In genomic region chr15:82211911-82212751, GRCm38 (mm10) we compare ENCODE assay signal across 8 mouse cellular contexts. TPM values are rescaled to one million over a fixed set of nuclear protein-coding genes. Genes with fewer than 3 reads are reported as not detected.
DNase-seq lines count a peak whose midpoint lies in the region; ATAC-seq and TF ChIP-seq lines count a peak whose summit lies in the region.

No protein-coding gene starts in this region.

- TF ChIP-seq CTCF in liver, adult 2 months (IDR thresholded peaks at IDR 0.05; ENCODE audit: low read depth, low read length), result no peak
- TF ChIP-seq CTCF in olfactory bulb, adult 2 months (IDR thresholded peaks at IDR 0.05; ENCODE audit: insufficient read depth, low read depth, low read length), result no peak

- TF ChIP-seq POLR2A in liver, adult 2 months (IDR thresholded peaks at IDR 0.05; ENCODE audit: extremely low read depth, insufficient read depth, low read length), result no peak
- TF ChIP-seq POLR2A in olfactory bulb, adult 2 months (IDR thresholded peaks at IDR 0.05; ENCODE audit: insufficient read depth, low read depth, low read length), result peak; percentile 43

- H3K36me3 ChIP-seq in liver, adult 2 months (ENCODE audit: control insufficient read depth, insufficient read depth, low read length), result no peaks in the 10 kb centered on the region
- peaks cover under 1% of the 10 kb centered on the region; the same call in 1 of the 2 replicates for H3K36me3 ChIP-seq in forebrain, embryonic 13.5 days (ENCODE audit: poor library complexity, severe bottlenecking)
- H3K36me3 ChIP-seq in limb, embryonic 12.5 days, result 0 out of 2 replicates have a peak, but pooled peaks cover 3% of the 10 kb centered on the region

- DNase-seq in liver, adult 2 months (ENCODE audit: extremely low read depth, low read depth, low spot score), result no peak
- DNase-seq in liver, result no peak
- no peak for DNase-seq in layer of hippocampus, postnatal 25 days (ENCODE audit: extremely low spot score in 1 of 2, low spot score in 1 of 2)
- no peak for DNase-seq in spleen, postnatal 14 days (ENCODE audit: low spot score in 2 of 2)

- H3K9me3 ChIP-seq in forebrain, embryonic 13.5 days (replicated peaks), result no peaks in the 10 kb centered on the region
- no peaks in the 10 kb centered on the region for H3K9me3 ChIP-seq in limb, embryonic 12.5 days

- H3K27me3 ChIP-seq in liver, adult 2 months (ENCODE audit: control insufficient read depth, insufficient read depth, low read length), result peaks cover 33% of the 10 kb centered on the region
- H3K27me3 ChIP-seq in forebrain, embryonic 13.5 days, result peaks cover 95% of the 10 kb centered on the region
- peaks cover 100% of the 10 kb centered on the region for H3K27me3 ChIP-seq in limb, embryonic 12.5 days

- peak; percentile 37; the same call in 1 of the 2 replicates for ATAC-seq in cerebellum, adult (ENCODE audit: insufficient number of reproducible peaks, low FRiP score, low TSS enrichment)
- peak; percentile 44 for ATAC-seq in forebrain, embryonic 13.5 days
- ATAC-seq in limb, embryonic 12.5 days (ENCODE audit: insufficient number of reproducible peaks, insufficient read depth, low FRiP score, low TSS enrichment, low read depth), result peak; percentile 8; the same call in 1 of the 2 replicates

- peak overlapping the region; percentile 31; the same call in 1 of the 2 replicates for H3K4me3 ChIP-seq in liver, adult 2 months (ENCODE audit: insufficient read depth, low read depth, low read length)
- peak overlapping the region; percentile 44 for H3K4me3 ChIP-seq in forebrain, embryonic 13.5 days
- peak overlapping the region; percentile 50 for H3K4me3 ChIP-seq in limb, embryonic 12.5 days (replicated peaks)
- peak overlapping the region; percentile 91 for H3K4me3 ChIP-seq in olfactory bulb, adult 2 months (ENCODE audit: insufficient read depth, low read depth, low read length)

- H3K4me1 ChIP-seq in liver, adult 2 months (ENCODE audit: control insufficient read depth, insufficient read depth, low read length), result peaks cover under 1% of the 10 kb centered on the region; the same call in 1 of the 2 replicates
- peaks cover 43% of the 10 kb centered on the region for H3K4me1 ChIP-seq in forebrain, embryonic 13.5 days
- peaks cover 36% of the 10 kb centered on the region for H3K4me1 ChIP-seq in limb, embryonic 12.5 days (replicated peaks)
- peaks cover 52% of the 10 kb centered on the region for H3K4me1 ChIP-seq in olfactory bulb, adult 2 months (ENCODE audit: control insufficient read depth, insufficient read depth, low read length)

- WGBS in liver, adult 2 months, result 1% methylated on average over 111 of the region's 112 CpGs
- under 1% methylated on average over 108 of the region's 112 CpGs for WGBS in forebrain, embryonic 13.5 days
- WGBS in limb, embryonic 12.5 days, result under 1% methylated on average over 112 of the region's 112 CpGs
- WGBS in olfactory bulb, adult 2 months, result under 1% methylated on average over 111 of the region's 112 CpGs

- H3K9ac ChIP-seq in liver, adult 2 months (ENCODE audit: low read depth, low read length), result peak overlapping the region; percentile 17; the same call in 1 of the 2 replicates
- H3K9ac ChIP-seq in forebrain, embryonic 13.5 days, result peak overlapping the region; percentile 55
- H3K9ac ChIP-seq in limb, embryonic 12.5 days (replicated peaks), result peak overlapping the region; percentile 50

- H3K4me2 ChIP-seq in forebrain, embryonic 13.5 days, result peak overlapping the region; percentile 70
- peak overlapping the region; percentile 79 for H3K4me2 ChIP-seq in limb, embryonic 12.5 days

- H3K79me2 ChIP-seq in liver, adult 2 months (ENCODE audit: control insufficient read depth, insufficient read depth, low read length), result no peaks in the 10 kb centered on the region

- H3K27ac ChIP-seq in liver, adult 2 months (replicated peaks; ENCODE audit: insufficient read depth, low read depth, low read length), result no peak overlapping the region
- H3K27ac ChIP-seq in forebrain, embryonic 13.5 days, result no peak overlapping the region
- no peak overlapping the region for H3K27ac ChIP-seq in limb, embryonic 12.5 days
- H3K27ac ChIP-seq in olfactory bulb, adult 2 months (ENCODE audit: insufficient read depth, low read depth, low read length), result peak overlapping the region; percentile 92

RNA-seq across cellular contexts. Expression of gene Shisa8, which starts 0.5 kb away (rescaled TPM):
- 0.09 and 0.47 TPM in 2 replicates for total RNA-seq in liver, adult 2 months (2014; rRNA removed)
- polyA plus RNA-seq in liver, adult 2 months (2012; rRNA removed), result 0.07 and 0.77 TPM in 2 replicates
- 0.74 and 0.77 TPM in 2 replicates for polyA plus RNA-seq in forebrain, embryonic 13.5 days (2015; fragmentation: Nextera tagmentation; extraction: Ambion mirVana)
- 0.10 and 0.23 TPM in 2 replicates for polyA plus RNA-seq in limb, embryonic 12.5 days (2016; fragmentation: Nextera tagmentation; extraction: Ambion mirVana)
- polyA plus RNA-seq in olfactory bulb, adult 2 months (2012; ENCODE audit: insufficient read depth, insufficient read length, low replicate concordance, missing spikeins), result not detected in 2 replicates
- 1 to 10 TPM; 1.4 to 1.9 TPM for total RNA-seq in layer of hippocampus, postnatal 25 days (2021)

RNA-seq across cellular contexts. Expression of gene Tnfrsf13c, which starts 12.0 kb away (rescaled TPM):
- 0.28 and 0.54 TPM in 2 replicates for total RNA-seq in liver, adult 2 months (2014; rRNA removed)
- 0.17 and 0.34 TPM in 2 replicates for polyA plus RNA-seq in liver, adult 2 months (2012; rRNA removed)
- polyA plus RNA-seq in forebrain, embryonic 13.5 days (2015; fragmentation: Nextera tagmentation; extraction: Ambion mirVana), result 0.15 and 0.22 TPM in 2 replicates
- 0.10 TPM in 1 of 2 replicates, not detected in the other for polyA plus RNA-seq in limb, embryonic 12.5 days (2016; fragmentation: Nextera tagmentation; extraction: Ambion mirVana)
- polyA plus RNA-seq in olfactory bulb, adult 2 months (2012; ENCODE audit: insufficient read depth, insufficient read length, low replicate concordance, missing spikeins), result not detected in 2 replicates
- under 1 TPM in 1 of 2 experiments, not detected in 1; 0.22 TPM for total RNA-seq in layer of hippocampus, postnatal 25 days (2021)

RNA-seq across cellular contexts. Expression of gene Cenpm, which starts 32.4 kb away (rescaled TPM):
- total RNA-seq in liver, adult 2 months (2014; rRNA removed), result 3.0 and 3.7 TPM in 2 replicates
- 11.5 and 17.4 TPM in 2 replicates for polyA plus RNA-seq in liver, adult 2 months (2012; rRNA removed)
- polyA plus RNA-seq in forebrain, embryonic 13.5 days (2015; fragmentation: Nextera tagmentation; extraction: Ambion mirVana), result 71.5 and 76.5 TPM in 2 replicates
- 75.5 and 75.7 TPM in 2 replicates for polyA plus RNA-seq in limb, embryonic 12.5 days (2016; fragmentation: Nextera tagmentation; extraction: Ambion mirVana)
- polyA plus RNA-seq in olfactory bulb, adult 2 months (2012; ENCODE audit: insufficient read depth, insufficient read length, low replicate concordance, missing spikeins), result not detected in 2 replicates
- 1 to 10 TPM; 2.2 to 2.4 TPM for total RNA-seq in layer of hippocampus, postnatal 25 days (2021)

RNA-seq across cellular contexts. Expression of gene 1500009C09Rik, which starts 40.1 kb away (rescaled TPM):
- 0.18 TPM in 1 of 2 replicates, not detected in the other for total RNA-seq in liver, adult 2 months (2014; rRNA removed)
- not detected in 2 replicates for polyA plus RNA-seq in liver, adult 2 months (2012; rRNA removed)
- polyA plus RNA-seq in forebrain, embryonic 13.5 days (2015; fragmentation: Nextera tagmentation; extraction: Ambion mirVana), result 7.7 and 7.8 TPM in 2 replicates
- not detected in 2 replicates for polyA plus RNA-seq in limb, embryonic 12.5 days (2016; fragmentation: Nextera tagmentation; extraction: Ambion mirVana)
- not detected in 2 replicates for polyA plus RNA-seq in olfactory bulb, adult 2 months (2012; ENCODE audit: insufficient read depth, insufficient read length, low replicate concordance, missing spikeins)
- total RNA-seq in layer of hippocampus, postnatal 25 days (2021), result 100 to 1,000 TPM in 1 of 2 experiments, 10 to 100 TPM in 1; 98.3 to 111 TPM

Comparison
In these comparisons a context has a peak if more than half of its experiments do, and no peak if none do; other contexts are left out.
1. H3K4me3 ChIP-seq: peak in every context shown above with its lines; median percentile 91 in olfactory bulb, adult 2 months; 50 in limb, embryonic 12.5 days; 44 in forebrain, embryonic 13.5 days; 31 in liver, adult 2 months.
2. RNA of gene Cenpm, which starts 32.4 kb away (polyA plus RNA-seq): 75.5 to 75.7 TPM in limb, embryonic 12.5 days, 71.5 to 76.5 TPM in forebrain, embryonic 13.5 days and 11.5 to 17.4 TPM in liver, adult 2 months; not detected in olfactory bulb, adult 2 months; every median in the first group is over 10 times any median in the second.
3. Peak in every context shown above with its lines, with median percentiles within 50 percentile points of each other: H3K9ac ChIP-seq and ATAC-seq.